Mouse (Mus musculus) heart, postnatal 36 days (tissue): ENCODE data around the gene Mlec. TPM values are rescaled to one million over a fixed set of nuclear protein-coding genes. Genes with fewer than 3 reads are reported as not detected.
A peak's percentile ranks its signal among the peaks of the same experiment; 100 is the strongest.
"Not testable (repeated sequence)": the region's sequence is repeated elsewhere in the genome, so short reads cannot be mapped to it uniquely, and the experiment has no call there.

Source experiments
- DNase-seq, 2 experiments: peaks; one replicate each; pipeline ENCODE4 v3.0.0; 2021 to 2022
- intact Hi-C: fragments of 180-260 bp; cut with DNase I; formaldehyde crosslinking; loops from one replicate; pipeline ENCODE4 v1.15.1; 2025
- total RNA-seq, 2 experiments: library from RNA; stranded (reverse); gene quantifications; 2 replicates each; pipeline ENCODE4 v1.2.3; 2021

Gene Mlec
- total RNA-seq, 2 experiments from 2014 or later = 73.4 to 93.0 TPM

- intact Hi-C loops = no loop called here
- no peak for DNase-seq
Observed at GRCm38 (mm10) chr5:115182925-115183324, 24.9 kb upstream of the Mlec start.

- intact Hi-C loops = no loop called here
- no peak for DNase-seq
Observed at GRCm38 (mm10) chr5:115181248-115181940, 23.4 kb upstream of the Mlec start.

- intact Hi-C loops = no loop called here
- no peak for DNase-seq
Observed at GRCm38 (mm10) chr5:115179596-115179995, 21.6 kb upstream of the Mlec start.

- intact Hi-C loops = no loop called here
- no peak for DNase-seq
Observed at GRCm38 (mm10) chr5:115177866-115178265, 19.9 kb upstream of the Mlec start.

- DNase-seq = no peak
- intact Hi-C loops = no loop called here
Observed at GRCm38 (mm10) chr5:115174554-115174953, 16.6 kb upstream of the Mlec start.

- no peak for DNase-seq
Observed at GRCm38 (mm10) chr5:115170150-115170549, 12.2 kb upstream of the Mlec start.

GRCm38 (mm10) chr5:115168641-115169415 is 10.8 kb upstream of the Mlec start:
- DNase-seq = no peak
- intact Hi-C loops = loop anchor here (2.0 to 5.0 kb wide), 2 partner anchors 16 to 192 kb away; no protein-coding TSS in a partner anchor

More at GRCm38 (mm10) chr5:115170150-115170549, 12.2 kb upstream of the Mlec start:
- intact Hi-C loops = no loop called here

- intact Hi-C loops = loop anchor here (5.0 kb wide), 1 partner anchor 190 kb away; no protein-coding TSS in a partner anchor
- DNase-seq = no peak
Observed at GRCm38 (mm10) chr5:115167396-115167795, 9.4 kb upstream of the Mlec start.

- no peak for DNase-seq
- intact Hi-C loops = loop anchor here (5.0 kb wide), 1 partner anchor 190 kb away; no protein-coding TSS in a partner anchor
Observed at GRCm38 (mm10) chr5:115166815-115167194, 8.8 kb upstream of the Mlec start.

- intact Hi-C loops = loop anchor here (5.0 kb wide), 1 partner anchor 189 kb away; no protein-coding TSS in a partner anchor
- no peak for DNase-seq
Observed at GRCm38 (mm10) chr5:115165895-115166814, 8.2 kb upstream of the Mlec start.

GRCm38 (mm10) chr5:115165351-115165750 is 7.4 kb upstream of the Mlec start:
- DNase-seq = no peak
- intact Hi-C loops = loop anchor here (5.0 kb wide), 1 partner anchor 188 kb away; no protein-coding TSS in a partner anchor

- DNase-seq, intact Hi-C loops: not testable (repeated sequence)
Observed at GRCm38 (mm10) chr5:115164446-115164845, 6.5 kb upstream of the Mlec start.

GRCm38 (mm10) chr5:115163563-115163962 is 5.6 kb upstream of the Mlec start:
- intact Hi-C loops = loop anchor here (2.0 kb wide), 1 partner anchor 39 kb away; no protein-coding TSS in a partner anchor
- DNase-seq = peak in 1 of 2 experiments; percentile 67

- DNase-seq = not testable (repeated sequence)
- intact Hi-C loops = loop anchor here (1.0 to 2.0 kb wide), 2 partner anchors 24 to 37 kb away; no protein-coding TSS in a partner anchor
Observed at GRCm38 (mm10) chr5:115161940-115162279, 3.9 kb upstream of the Mlec start.

- no peak for DNase-seq
- intact Hi-C loops = loop anchor here (1.0 kb wide), 1 partner anchor 25 kb away; no protein-coding TSS in a partner anchor
Observed at GRCm38 (mm10) chr5:115161064-115161939, 3.3 kb upstream of the Mlec start.

- intact Hi-C loops = loop anchor here (1.0 kb wide), 1 partner anchor 26 kb away; no protein-coding TSS in a partner anchor
- no peak for DNase-seq
Observed at GRCm38 (mm10) chr5:115160655-115161054, 2.7 kb upstream of the Mlec start.

- intact Hi-C loops = no loop called here
- no peak for DNase-seq
Observed at GRCm38 (mm10) chr5:115159165-115159564, 1.2 kb upstream of the Mlec start.

GRCm38 (mm10) chr5:115156933-115157589 is 918 bp downstream of the Mlec start:
- intact Hi-C loops = loop anchor here (2.0 kb wide), 1 partner anchor 22 kb away; the partner anchor contains the start of gene Unc119b
- no peak for DNase-seq

- DNase-seq = no peak
- intact Hi-C loops = loop anchor here (2.0 kb wide), 1 partner anchor 22 kb away; the partner anchor contains the start of gene Unc119b
Observed at GRCm38 (mm10) chr5:115156401-115156800, 1.6 kb downstream of the Mlec start.
